Mouse (Mus musculus) retina, postnatal 1 day (tissue): Measurements from ENCODE around the gene Arv1.

ENCODE experiments used
- DNase-seq: peaks from one replicate; pipeline ENCODE4 v3.0.0-alpha.2; 2012

Gene Arv1

GRCm38 (mm10) chr8:124721862-124722515 is at the start of gene Arv1, which contains the start of gene Ttc13:
Arv1 (plus strand) TSS chr8:124722139.
Ttc13 (minus strand) TSS chr8:124721983.
- peak; percentile 98 for DNase-seq

GRCm38 (mm10) chr8:124672345-124672744 is 49.6 kb upstream of the Arv1 start:
- no peak for DNase-seq

- DNase-seq, result no peak
These were observed 45.3 kb upstream of the Arv1 start for GRCm38 (mm10) chr8:124676661-124677060.

- no peak for DNase-seq
These were observed 44.9 kb upstream of the Arv1 start for GRCm38 (mm10) chr8:124677078-124677477.

- peak; percentile 87 for DNase-seq
These were observed 44.5 kb upstream of the Arv1 start for GRCm38 (mm10) chr8:124677486-124677885.

- no peak for DNase-seq
These were observed 43.7 kb upstream of the Arv1 start for GRCm38 (mm10) chr8:124678246-124678645.

GRCm38 (mm10) chr8:124681077-124681791 is 40.7 kb upstream of the Arv1 start:
- no peak for DNase-seq

- DNase-seq, result no peak
These were observed 40.2 kb upstream of the Arv1 start for GRCm38 (mm10) chr8:124681792-124682157.

- DNase-seq, result no peak
These were observed 39.7 kb upstream of the Arv1 start for GRCm38 (mm10) chr8:124682218-124682617.

- DNase-seq, result no peak
These were observed 33.0 kb upstream of the Arv1 start for GRCm38 (mm10) chr8:124688899-124689298.

- DNase-seq, result no peak
These were observed 30.2 kb upstream of the Arv1 start for GRCm38 (mm10) chr8:124691706-124692105.

- DNase-seq, result no peak
These were observed 26.4 kb upstream of the Arv1 start for GRCm38 (mm10) chr8:124695424-124696100.

GRCm38 (mm10) chr8:124700271-124700670 is 21.7 kb upstream of the Arv1 start:
- DNase-seq, result no peak

- no peak for DNase-seq
These were observed 20.9 kb upstream of the Arv1 start for GRCm38 (mm10) chr8:124701023-124701422.

- no peak for DNase-seq
These were observed 19.8 kb upstream of the Arv1 start for GRCm38 (mm10) chr8:124702183-124702582.

- DNase-seq, result no peak
These were observed 18.4 kb upstream of the Arv1 start for GRCm38 (mm10) chr8:124703526-124703925.

- no peak for DNase-seq
These were observed 17.6 kb upstream of the Arv1 start for GRCm38 (mm10) chr8:124704376-124704775.

- DNase-seq, result no peak
These were observed 16.1 kb upstream of the Arv1 start for GRCm38 (mm10) chr8:124705823-124706222.

- DNase-seq, result no peak
These were observed 8.7 kb upstream of the Arv1 start for GRCm38 (mm10) chr8:124713207-124713606.

- no peak for DNase-seq
These were observed 6.2 kb upstream of the Arv1 start for GRCm38 (mm10) chr8:124715736-124716135.

GRCm38 (mm10) chr8:124720133-124720532 is 1.8 kb upstream of the Arv1 start:
- DNase-seq, result peak; percentile 29

- DNase-seq, result no peak
These were observed 739 bp upstream of the Arv1 start for GRCm38 (mm10) chr8:124720938-124721861.

- DNase-seq, result no peak
These were observed 2.4 kb downstream of the Arv1 start for GRCm38 (mm10) chr8:124724301-124724700.
